Mouse (Mus musculus) heart, postnatal 10 days (tissue): ENCODE results near the gene Hoxb13. TPM values are rescaled to one million over a fixed set of nuclear protein-coding genes. Genes with fewer than 3 reads are reported as not detected.

Experiments used
- DNase-seq, 2 experiments: peaks; one replicate each; pipeline ENCODE4 v3.0.0; 2021
- intact Hi-C: fragments of 180-260 bp; cut with DNase I; formaldehyde crosslinking; loops from one replicate; pipeline ENCODE4 v1.15.1; 2025
- total RNA-seq, 2 experiments: library from RNA; stranded (reverse); gene quantifications; 2 replicates each; pipeline ENCODE4 v1.2.3; 2021

Gene Hoxb13
- not detected for total RNA-seq

DNA sequence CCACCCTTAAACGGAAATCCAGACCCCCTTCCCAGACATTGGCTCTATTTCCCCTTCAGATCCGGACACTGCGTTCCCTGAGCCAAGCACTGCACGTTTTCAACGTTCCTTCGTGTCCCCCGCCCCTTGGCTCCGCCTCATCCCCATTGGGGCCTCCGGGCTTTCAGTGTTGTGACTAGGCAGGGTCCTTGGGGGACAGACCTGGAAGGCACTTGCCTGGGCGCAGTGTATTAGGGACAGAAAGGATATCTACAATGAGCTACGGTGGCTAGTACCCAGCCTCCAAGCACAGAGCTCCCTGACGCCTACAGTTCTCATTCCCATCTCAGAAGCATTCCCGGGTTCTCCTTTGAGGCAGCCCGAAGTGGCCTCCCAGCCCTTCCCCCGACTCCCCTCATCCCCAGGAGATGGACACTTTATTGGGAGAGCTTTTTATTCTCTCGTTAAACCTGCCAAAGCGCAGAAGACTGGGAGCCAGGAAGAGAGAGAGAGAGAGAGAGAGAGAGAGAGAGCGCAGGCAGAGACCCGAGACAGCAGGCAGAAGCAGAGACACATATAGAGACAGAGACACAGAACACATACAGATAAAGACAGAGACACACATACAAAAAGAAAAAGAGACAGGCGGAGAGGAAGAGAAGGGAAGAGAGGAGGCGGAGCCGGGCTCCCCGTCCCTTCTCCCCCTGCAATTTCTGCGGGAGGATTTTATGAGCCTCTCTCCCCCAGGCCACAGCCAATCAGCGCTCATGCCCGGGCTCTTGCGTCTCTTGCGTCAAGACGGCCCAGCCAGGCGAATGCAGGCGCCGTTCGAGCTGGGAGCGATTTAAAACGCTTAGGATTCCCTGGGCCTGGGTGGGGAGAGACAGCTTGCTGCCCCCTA is at the start of gene Hoxb13:
Hoxb13 (plus strand) TSS at position 796 of the 880 bp plus-strand sequence.
- intact Hi-C loops, result no loop called here
- DNase-seq, result no peak

DNA sequence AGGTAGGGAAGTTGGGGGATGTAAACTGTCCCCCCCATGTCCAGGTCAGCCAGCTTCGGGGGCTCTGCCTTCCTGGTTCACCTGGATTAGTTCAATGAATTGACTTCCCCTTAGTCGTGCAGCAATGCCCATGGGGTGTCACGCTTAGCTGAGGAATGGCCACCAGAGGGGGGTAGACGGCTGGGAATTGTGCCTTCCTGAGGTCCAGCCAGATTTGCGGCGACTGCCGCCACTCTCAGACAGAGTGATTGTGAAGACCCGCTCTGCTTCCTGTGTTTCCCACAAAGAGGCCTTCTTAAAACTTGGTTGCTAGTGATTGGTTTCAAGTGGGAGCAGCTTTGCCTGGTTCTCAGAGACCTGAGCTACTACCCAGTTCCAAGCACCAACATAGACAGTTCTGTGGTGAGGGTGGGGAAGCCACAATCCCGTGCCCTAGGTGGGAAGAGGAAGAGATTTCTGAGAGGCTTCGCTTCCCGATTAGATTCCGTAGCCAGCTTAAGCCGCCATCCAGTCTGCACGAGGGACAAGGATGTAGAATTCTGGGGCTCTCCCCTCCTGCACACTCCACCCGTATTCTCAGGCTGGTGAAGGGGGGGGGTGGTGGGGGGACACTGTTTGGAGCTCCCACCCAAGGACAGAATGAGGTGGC is 48.4 kb upstream of the Hoxb13 start:
- peak; percentile 77 to 87 for DNase-seq
- intact Hi-C loops, result loop anchor here (1.0 kb wide), 3 partner anchors 53 to 95 kb away; no protein-coding TSS in a partner anchor

DNA sequence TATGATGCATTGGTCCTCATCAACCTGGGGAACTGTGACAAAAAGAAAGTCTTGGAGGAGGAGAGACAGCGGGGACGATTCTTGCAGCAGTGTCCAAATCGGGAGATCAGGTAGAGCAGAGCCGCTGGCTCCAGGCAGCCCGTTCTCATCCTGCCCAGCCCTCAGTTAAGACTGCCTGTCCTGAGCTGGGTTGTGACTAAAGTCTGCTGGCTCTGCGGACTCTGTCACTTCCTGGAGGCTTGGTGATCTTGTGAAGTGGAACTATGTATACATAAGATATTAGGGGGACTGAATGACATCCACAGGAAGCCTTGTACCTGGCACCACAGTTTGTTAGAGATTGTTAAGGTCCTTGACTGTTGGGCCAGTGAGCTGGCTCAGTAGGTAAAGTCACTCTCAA is 46.6 kb upstream of the Hoxb13 start:
- intact Hi-C loops, result no loop called here

GRCm38 (mm10) chr11:96164769-96165168 is 29.3 kb upstream of the Hoxb13 start:
- DNase-seq, result no peak
- intact Hi-C loops, result no loop called here

More for the DNA sequence above, 46.6 kb upstream of the Hoxb13 start:
- no peak for DNase-seq

- intact Hi-C loops, result no loop called here
Observed at GRCm38 (mm10) chr11:96168125-96168524, 26.0 kb upstream of the Hoxb13 start.

DNA sequence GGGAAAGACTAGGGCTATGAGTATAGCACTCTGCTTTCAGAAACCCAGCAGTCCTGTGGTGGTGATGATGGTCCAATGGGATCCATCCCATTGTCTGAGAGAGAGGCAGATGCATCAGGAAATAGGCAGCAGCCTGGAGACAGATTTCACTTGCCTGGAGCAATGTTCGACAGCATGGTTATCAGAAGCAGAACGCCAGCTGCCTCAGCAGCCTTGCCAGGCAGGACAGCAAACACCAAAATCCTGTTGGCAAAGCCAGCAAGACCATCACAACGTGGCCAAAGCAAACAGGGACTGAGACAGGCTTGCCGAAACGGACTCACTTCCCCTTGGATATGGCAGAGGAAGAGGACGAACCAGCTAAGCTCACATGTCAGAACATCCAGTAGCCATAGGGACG is 25.1 kb upstream of the Hoxb13 start:
- no peak for DNase-seq
- intact Hi-C loops, result no loop called here

More at GRCm38 (mm10) chr11:96168125-96168524, 26.0 kb upstream of the Hoxb13 start:
- DNase-seq, result no peak

GRCm38 (mm10) chr11:96170711-96171379 is 23.3 kb upstream of the Hoxb13 start:
- intact Hi-C loops, result no loop called here
- no peak for DNase-seq

DNA sequence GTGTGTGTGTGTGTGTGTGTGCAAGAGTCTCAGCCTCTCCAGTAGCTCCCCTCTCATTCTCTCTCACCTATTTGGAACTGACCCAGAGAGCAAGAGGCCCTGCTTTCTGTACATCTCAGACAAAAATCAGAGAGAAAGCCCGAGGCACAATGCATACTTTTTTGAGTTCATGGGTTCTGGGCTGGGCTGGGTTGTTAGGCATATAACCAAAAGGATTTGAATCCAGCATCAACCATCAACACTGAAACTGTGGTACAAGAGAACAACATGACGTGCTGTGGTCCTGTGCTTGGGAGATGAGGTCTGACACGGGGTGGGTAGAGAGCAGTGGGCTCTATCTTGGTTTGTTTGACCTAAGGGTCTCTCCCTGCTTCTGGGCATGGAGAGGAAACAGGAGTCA is 22.5 kb upstream of the Hoxb13 start:
- intact Hi-C loops, result no loop called here
- no peak for DNase-seq

- DNase-seq, result no peak
- intact Hi-C loops, result no loop called here
Observed at GRCm38 (mm10) chr11:96172511-96173287, 21.4 kb upstream of the Hoxb13 start.

DNA sequence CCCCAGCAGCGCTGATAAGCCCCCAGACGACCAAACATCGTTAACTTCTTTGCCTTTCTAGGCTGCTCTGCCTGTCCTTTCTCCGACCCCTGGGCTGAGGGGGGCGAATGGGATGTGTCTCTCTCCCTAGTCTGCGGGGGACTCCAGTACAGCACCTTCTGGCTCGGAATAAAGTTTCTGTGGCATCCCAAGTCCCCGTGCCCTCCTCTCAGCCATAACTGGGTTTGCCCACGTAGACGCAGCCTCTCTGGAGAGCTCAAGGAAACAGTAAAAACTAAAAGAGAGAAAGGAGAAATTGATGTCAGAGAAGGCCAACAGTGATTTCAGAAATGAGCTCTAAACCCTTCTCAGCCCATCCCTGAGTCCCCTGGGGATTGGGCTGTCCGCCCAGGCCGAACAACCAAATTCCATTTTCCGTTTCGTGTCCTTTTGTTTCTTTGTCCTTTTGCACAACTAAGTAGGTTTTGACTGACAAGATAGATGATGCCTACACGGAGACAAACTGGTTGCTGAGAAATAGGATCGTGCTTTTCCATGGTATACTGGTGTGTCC is 20.8 kb upstream of the Hoxb13 start:
- no peak for DNase-seq
- intact Hi-C loops, result no loop called here

GRCm38 (mm10) chr11:96174881-96175280 is 19.2 kb upstream of the Hoxb13 start:
- no peak for DNase-seq
- intact Hi-C loops, result no loop called here

DNA sequence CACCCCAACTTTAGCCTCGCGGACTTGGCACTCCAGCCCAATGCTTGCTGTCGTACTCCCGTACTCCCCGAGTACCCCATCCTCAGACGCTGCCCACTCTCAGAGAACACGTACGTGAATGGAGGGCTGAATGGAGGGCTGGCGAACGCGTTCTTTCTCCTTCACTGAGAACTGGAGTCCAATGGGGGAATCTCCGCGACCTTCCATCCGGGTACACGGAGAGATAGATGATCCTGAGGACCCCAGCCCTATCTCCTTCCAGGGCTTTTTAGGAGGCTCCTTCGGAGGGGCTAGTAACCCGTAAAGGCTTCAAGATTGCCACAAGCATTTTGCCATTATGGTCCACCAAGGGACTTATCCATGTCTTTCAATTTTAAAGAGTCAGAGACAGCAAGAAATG is 18.6 kb upstream of the Hoxb13 start:
- intact Hi-C loops, result no loop called here
- no peak for DNase-seq

GRCm38 (mm10) chr11:96175951-96176530 is 18.1 kb upstream of the Hoxb13 start:
- no peak for DNase-seq
- intact Hi-C loops, result no loop called here

- intact Hi-C loops, result no loop called here
- DNase-seq, result no peak
Observed at GRCm38 (mm10) chr11:96176841-96177240, 17.3 kb upstream of the Hoxb13 start.

DNA sequence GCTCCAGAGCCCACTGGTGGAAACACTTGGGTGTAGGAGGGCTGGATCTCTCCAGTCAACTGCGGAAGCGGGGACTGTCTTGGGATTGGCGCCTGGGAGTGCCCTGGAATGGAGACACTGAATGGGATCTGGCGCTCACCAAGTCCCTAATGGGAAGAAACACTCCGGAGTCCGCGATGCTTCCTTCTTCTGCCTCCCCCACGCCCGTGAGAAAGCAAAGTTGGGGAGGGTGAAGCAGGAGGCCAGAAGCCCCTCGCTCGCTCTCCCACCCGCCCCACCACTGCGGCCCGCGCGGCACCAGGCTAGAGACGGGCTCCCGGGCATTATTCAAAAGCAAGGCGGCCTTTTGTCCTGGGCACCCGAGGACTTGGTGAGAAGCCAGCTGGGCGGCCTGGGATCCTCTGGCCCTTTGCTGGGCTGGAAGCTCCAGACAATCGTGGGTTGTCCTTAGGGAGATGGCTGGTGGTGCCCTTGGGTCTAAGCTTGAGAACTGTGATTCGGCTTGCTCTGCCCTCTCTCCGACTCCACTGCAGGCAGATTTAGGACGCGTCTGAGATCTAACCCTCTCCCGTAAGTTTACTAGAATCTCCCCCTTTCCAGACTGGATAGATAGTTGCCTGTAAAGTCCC is 16.5 kb upstream of the Hoxb13 start:
- intact Hi-C loops, result no loop called here
- DNase-seq, result no peak

GRCm38 (mm10) chr11:96178356-96178755 is 15.8 kb upstream of the Hoxb13 start:
- DNase-seq, result no peak
- intact Hi-C loops, result no loop called here

GRCm38 (mm10) chr11:96178911-96179503 is 15.1 kb upstream of the Hoxb13 start:
- no peak for DNase-seq
- intact Hi-C loops, result no loop called here

DNA sequence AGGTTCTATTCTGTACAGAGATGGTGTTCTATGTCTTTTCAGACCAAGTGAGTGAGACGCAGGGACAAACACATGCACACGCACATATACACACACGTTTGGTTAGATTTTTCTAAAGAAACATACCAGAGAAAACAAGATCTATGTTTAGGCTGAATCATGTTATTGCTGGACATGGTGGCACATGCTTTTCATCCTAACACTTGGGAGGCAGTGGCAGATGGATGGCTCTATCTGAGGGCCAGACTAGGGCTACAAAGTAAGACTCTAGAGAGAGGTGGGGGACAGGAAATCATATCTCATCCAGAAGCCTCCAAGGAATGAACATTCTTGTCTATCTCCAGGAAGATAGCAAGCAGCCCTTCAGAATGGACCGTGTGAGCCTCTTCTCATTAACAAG is 13.1 kb upstream of the Hoxb13 start:
- DNase-seq, result no peak
- intact Hi-C loops, result loop anchor here (10.0 kb wide), 1 partner anchor 174 kb away; the partner anchor contains the start of gene Hoxb2

DNA sequence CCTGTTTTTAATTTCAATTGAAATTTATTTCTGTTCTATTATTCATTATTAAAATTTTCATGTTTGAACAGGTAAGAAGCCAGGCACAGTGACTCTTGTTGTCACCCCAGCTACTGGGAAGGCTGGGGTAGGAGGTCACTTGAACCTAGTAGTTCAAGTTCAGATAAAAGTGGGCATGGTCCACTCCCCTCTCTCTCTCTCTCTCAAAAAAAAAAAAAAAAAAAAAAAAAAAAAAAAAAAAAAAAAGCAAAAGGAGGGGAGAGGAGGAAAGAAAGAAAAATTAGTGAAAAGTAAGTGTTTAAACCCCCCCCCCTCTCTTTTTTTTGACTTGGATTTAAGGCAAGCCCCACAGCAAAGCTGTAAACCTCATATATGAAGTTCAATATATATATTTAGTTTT is 9.9 kb upstream of the Hoxb13 start:
- no peak for DNase-seq
- intact Hi-C loops, result loop anchor here (10.0 kb wide), 1 partner anchor 171 kb away; the partner anchor contains the start of gene Hoxb2
